Mouse (Mus musculus) liver, adult 2 months (tissue): ENCODE results near the gene 9930104L06Rik.

Source experiments
- CTCF ChIP-seq: fragments of 200-500 bp; IDR thresholded peaks from 2 replicates; pipeline ENCODE4 v1.5.1; 2011; ENCODE audit warnings: low read depth, low read length, control low read depth
- POLR2A ChIP-seq: fragments of 200-500 bp; IDR thresholded peaks from 2 replicates; pipeline ENCODE4 v1.6.1; 2011; ENCODE audit warnings: low read length, control low read depth; ENCODE audit not compliant: insufficient read depth; ENCODE audit errors: extremely low read depth

DNA sequence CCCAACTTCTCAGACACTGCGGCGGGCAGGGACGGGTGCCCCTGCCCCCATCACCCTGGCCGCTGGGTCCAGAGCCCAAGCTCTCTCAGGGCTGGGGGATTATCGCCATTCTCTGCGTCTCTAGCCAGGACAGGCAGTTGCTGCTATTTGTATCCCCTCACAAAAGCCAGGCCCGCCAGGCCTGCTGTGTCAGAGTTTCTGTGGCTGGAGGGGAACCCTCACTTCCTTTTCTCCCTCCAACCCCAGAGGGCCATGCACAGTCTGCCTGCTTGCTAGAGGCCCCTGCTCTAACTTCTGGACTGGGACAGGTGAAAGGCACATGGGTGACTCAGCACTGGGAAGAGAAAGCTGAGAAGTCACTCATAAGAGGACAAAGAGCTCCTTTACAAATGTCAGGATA lies 53.5 kb downstream of the 9930104L06Rik start:
- no peak for TF ChIP-seq POLR2A
- no peak for TF ChIP-seq CTCF
